Mouse (Mus musculus) liver, embryonic 14.5 days (tissue): Measurements from ENCODE around the gene Lgals9.

Experiments
- CTCF ChIP-seq: IDR thresholded peaks from 2 replicates; pipeline ENCODE4 v1.5.1; 2016; ENCODE audit warnings: antibody characterized with exemption, low read depth, control low read depth
- EP300 ChIP-seq: IDR thresholded peaks from 2 replicates; pipeline ENCODE4 v1.6.1; 2016; ENCODE audit warnings: antibody characterized with exemption, low read depth

- TF ChIP-seq CTCF (no peak), EP300 (no peak)
These were observed 49.6 kb downstream of the Lgals9 start for GRCm38 (mm10) chr11:78935178-78935577.
